Mouse (Mus musculus) liver, embryonic 13.5 days (tissue): ENCODE results near the gene Zbp1. TPM values are rescaled to one million over a fixed set of nuclear protein-coding genes. Genes with fewer than 3 reads are reported as not detected.

Experiments
- ATAC-seq: fragments of 200-750 bp; cut with Nextera tagmentation; 2 replicates; pipeline ENCODE4 v1.8.0; 2017; ENCODE audit warnings: low read depth, mild to moderate bottlenecking, moderate number of reproducible peaks, moderate library complexity
- DNase-seq: peaks from one replicate; pipeline ENCODE4 v3.0.0; 2022
- H3K27ac ChIP-seq: fragments of 300-500 bp; sonication (generic); 2 replicates; pipeline ENCODE4 v1.5.1; 2015; ENCODE audit warnings: moderate library complexity, mild to moderate bottlenecking, inconsistent platforms
- H3K27me3 ChIP-seq: fragments of 300-500 bp; sonication (generic); 2 replicates; pipeline ENCODE4 v1.6.1; 2015; ENCODE audit warnings: mild to moderate bottlenecking, inconsistent platforms
- H3K36me3 ChIP-seq: fragments of 300-500 bp; sonication (generic); 2 replicates; pipeline ENCODE4 v1.6.1; 2015; ENCODE audit warnings: mild to moderate bottlenecking, inconsistent platforms
- H3K4me1 ChIP-seq: fragments of 300-500 bp; sonication (generic); replicated peaks from 2 replicates; pipeline ENCODE4 v1.6.1; 2015; ENCODE audit warnings: inconsistent platforms
- H3K4me2 ChIP-seq: fragments of 300-500 bp; sonication (generic); 2 replicates; pipeline ENCODE4 v1.6.1; 2015; ENCODE audit warnings: inconsistent platforms, mild to moderate bottlenecking, moderate library complexity
- H3K4me3 ChIP-seq: fragments of 300-500 bp; sonication (generic); replicated peaks from 2 replicates; pipeline ENCODE4 v1.5.1; 2015; ENCODE audit warnings: mild to moderate bottlenecking, inconsistent platforms
- H3K9ac ChIP-seq: fragments of 300-500 bp; sonication (generic); 2 replicates; pipeline ENCODE4 v1.6.1; 2015; ENCODE audit warnings: mild to moderate bottlenecking, inconsistent platforms
- H3K9me3 ChIP-seq: fragments of 300-500 bp; sonication (generic); replicated peaks from 2 replicates; pipeline ENCODE4 v1.6.1; 2016; ENCODE audit warnings: inconsistent platforms
- WGBS: fragments of 180-500 bp; shearing (Covaris S2); methylation state at CpG from one replicate; pipeline ENCODE4 v1.1.7; 2015; ENCODE audit not compliant: insufficient replicate concordance; 5-methylcytosine and 5-hydroxymethylcytosine counted together
- polyA plus RNA-seq: library from polyadenylated mRNA; unstranded; fragments of >200 nt; fragmentation: Nextera tagmentation; extraction: Ambion mirVana; gene quantifications from 2 replicates; pipeline ENCODE4 v1.2.1, GENCODE M21; 2015

Zbp1 gene
- polyA plus RNA-seq, 1 experiment from 2014 or later: 0.73 TPM

- Histone ChIP-seq H3K4me3 (no peak overlapping the region), H3K36me3 (no peaks in the 10 kb centered on the region), H3K9ac (no peak overlapping the region), H3K4me1 (no peaks in the 10 kb centered on the region; the same call in 1 of the 2 replicates), H3K4me2 (no peak overlapping the region), H3K27me3 (no peaks in the 10 kb centered on the region; the same call in 1 of the 2 replicates), H3K9me3 (no peaks in the 10 kb centered on the region), H3K27ac (no peak overlapping the region)
- DNase-seq (no peak), ATAC-seq (no peak)
- 78% methylated on average over 8 of the region's 8 CpGs for WGBS
These were observed 8.1 kb upstream of the Zbp1 start for GRCm38 (mm10) chr2:173226792-173227191.

- H3K27me3 ChIP-seq: no peaks in the 10 kb centered on the region; the same call in 1 of the 2 replicates
- H3K4me3 ChIP-seq: no peak overlapping the region
- H3K9me3 ChIP-seq: no peaks in the 10 kb centered on the region
- H3K36me3 ChIP-seq: no peaks in the 10 kb centered on the region
- no peak overlapping the region for H3K4me2 ChIP-seq
- no peak overlapping the region for H3K9ac ChIP-seq
- WGBS: 62% methylated on average over 7 of the region's 7 CpGs
- ATAC-seq (no peak), DNase-seq (no peak)
- no peak overlapping the region for H3K27ac ChIP-seq
- no peaks in the 10 kb centered on the region; the same call in 1 of the 2 replicates for H3K4me1 ChIP-seq
These were observed 7.2 kb upstream of the Zbp1 start for GRCm38 (mm10) chr2:173225906-173226305.

GRCm38 (mm10) chr2:173224832-173225231 lies 6.1 kb upstream of the Zbp1 start:
- no peak overlapping the region for H3K27ac ChIP-seq
- ATAC-seq (no peak), DNase-seq (no peak)
- no peaks in the 10 kb centered on the region for H3K9me3 ChIP-seq
- H3K36me3 ChIP-seq: no peaks in the 10 kb centered on the region
- WGBS: 57% methylated on average over 7 of the region's 7 CpGs
- H3K4me1 ChIP-seq: no peaks in the 10 kb centered on the region; the same call in 1 of the 2 replicates
- no peak overlapping the region for H3K9ac ChIP-seq
- no peak overlapping the region for H3K4me3 ChIP-seq
- no peak overlapping the region for H3K4me2 ChIP-seq
- H3K27me3 ChIP-seq: no peaks in the 10 kb centered on the region; the same call in 1 of the 2 replicates

GRCm38 (mm10) chr2:173224097-173224496 lies 5.4 kb upstream of the Zbp1 start:
- no peak overlapping the region for H3K9ac ChIP-seq
- 11% methylated on average over 3 of the region's 3 CpGs for WGBS
- no peak overlapping the region for H3K4me2 ChIP-seq
- H3K27me3 ChIP-seq: no peaks in the 10 kb centered on the region; the same call in 1 of the 2 replicates
- H3K9me3 ChIP-seq: no peaks in the 10 kb centered on the region
- H3K4me3 ChIP-seq: no peak overlapping the region
- no peaks in the 10 kb centered on the region for H3K36me3 ChIP-seq
- no peaks in the 10 kb centered on the region for H3K4me1 ChIP-seq
- DNase-seq: no peak
- H3K27ac ChIP-seq: no peak overlapping the region
- no peak for ATAC-seq

GRCm38 (mm10) chr2:173223496-173223895 lies 4.8 kb upstream of the Zbp1 start:
- H3K9me3 ChIP-seq: no peaks in the 10 kb centered on the region
- no peak for DNase-seq
- H3K4me1 ChIP-seq: no peaks in the 10 kb centered on the region
- no peak overlapping the region for H3K4me3 ChIP-seq
- H3K27ac ChIP-seq: no peak overlapping the region
- no peaks in the 10 kb centered on the region; the same call in 1 of the 2 replicates for H3K27me3 ChIP-seq
- ATAC-seq: no peak
- 53% methylated on average over 3 of the region's 3 CpGs for WGBS
- H3K4me2 ChIP-seq: no peak overlapping the region
- no peaks in the 10 kb centered on the region for H3K36me3 ChIP-seq
- no peak overlapping the region for H3K9ac ChIP-seq

GRCm38 (mm10) chr2:173220754-173221153 lies 2.0 kb upstream of the Zbp1 start:
- Histone ChIP-seq H3K9ac (no peak overlapping the region), H3K4me2 (no peak overlapping the region), H3K9me3 (no peaks in the 10 kb centered on the region), H3K4me3 (no peak overlapping the region), H3K4me1 (no peaks in the 10 kb centered on the region), H3K36me3 (no peaks in the 10 kb centered on the region), H3K27me3 (no peaks in the 10 kb centered on the region; the same call in 1 of the 2 replicates), H3K27ac (no peak overlapping the region)
- WGBS: 83% methylated on average over 9 of the region's 9 CpGs
- ATAC-seq (no peak), DNase-seq (no peak)

GRCm38 (mm10) chr2:173219256-173219954 lies 682 bp upstream of the Zbp1 start:
- Histone ChIP-seq H3K9me3 (no peaks in the 10 kb centered on the region), H3K27ac (no peak overlapping the region), H3K9ac (no peak overlapping the region), H3K36me3 (no peaks in the 10 kb centered on the region), H3K4me3 (no peak overlapping the region), H3K27me3 (no peaks in the 10 kb centered on the region), H3K4me1 (no peaks in the 10 kb centered on the region), H3K4me2 (no peak overlapping the region)
- no peak for DNase-seq
- no peak for ATAC-seq
- WGBS: 33% methylated on average over 10 of the region's 10 CpGs

- ATAC-seq (no peak), DNase-seq (no peak)
- 77% methylated on average over 5 of the region's 5 CpGs for whole genome bisulfite sequencing
- H3K9me3 ChIP-seq: no peaks in the 10 kb centered on the region
- H3K4me3 ChIP-seq: no peak overlapping the region
- H3K9ac ChIP-seq: no peak overlapping the region
- no peaks in the 10 kb centered on the region for H3K4me1 ChIP-seq
- no peak overlapping the region for H3K4me2 ChIP-seq
- no peak overlapping the region for H3K27ac ChIP-seq
- no peaks in the 10 kb centered on the region for H3K36me3 ChIP-seq
- no peaks in the 10 kb centered on the region for H3K27me3 ChIP-seq
These were observed 912 bp downstream of the Zbp1 start for GRCm38 (mm10) chr2:173217763-173218258.

- Histone ChIP-seq H3K4me1 (no peaks in the 10 kb centered on the region), H3K9me3 (no peaks in the 10 kb centered on the region), H3K27me3 (no peaks in the 10 kb centered on the region), H3K36me3 (no peaks in the 10 kb centered on the region), H3K4me2 (no peak overlapping the region), H3K27ac (no peak overlapping the region), H3K9ac (no peak overlapping the region), H3K4me3 (no peak overlapping the region)
- DNase-seq (no peak), ATAC-seq (no peak)
- WGBS: 33% methylated on average over 3 of the region's 3 CpGs
These were observed 1.5 kb downstream of the Zbp1 start for GRCm38 (mm10) chr2:173217246-173217645.

- no peaks in the 10 kb centered on the region for H3K36me3 ChIP-seq
- no peak overlapping the region for H3K4me2 ChIP-seq
- H3K4me3 ChIP-seq: no peak overlapping the region
- H3K27ac ChIP-seq: no peak overlapping the region
- ATAC-seq (no peak), DNase-seq (no peak)
- H3K27me3 ChIP-seq: no peaks in the 10 kb centered on the region
- no peaks in the 10 kb centered on the region for H3K4me1 ChIP-seq
- H3K9me3 ChIP-seq: no peaks in the 10 kb centered on the region
- no peak overlapping the region for H3K9ac ChIP-seq
- WGBS: 76% methylated on average over 7 of the region's 7 CpGs
These were observed 1.9 kb downstream of the Zbp1 start for GRCm38 (mm10) chr2:173216840-173217239.

- no peak for ATAC-seq
These were observed 6.5 kb downstream of the Zbp1 start for GRCm38 (mm10) chr2:173212227-173212626.

More at GRCm38 (mm10) chr2:173212227-173212626, 6.5 kb downstream of the Zbp1 start:
- H3K4me3 ChIP-seq: no peak overlapping the region
- H3K27me3 ChIP-seq: no peaks in the 10 kb centered on the region
- no peak overlapping the region for H3K4me2 ChIP-seq
- no peak overlapping the region for H3K9ac ChIP-seq
- no peak overlapping the region for H3K27ac ChIP-seq
- no peak for DNase-seq
- no peaks in the 10 kb centered on the region for H3K4me1 ChIP-seq
- H3K36me3 ChIP-seq: no peaks in the 10 kb centered on the region
- WGBS: 41% methylated on average over 4 of the region's 4 CpGs
- H3K9me3 ChIP-seq: no peaks in the 10 kb centered on the region
